Mouse (Mus musculus): Measurements from ENCODE around the gene Mfsd6. TPM values are rescaled to one million over a fixed set of nuclear protein-coding genes. Genes with fewer than 3 reads are reported as not detected.

The Mfsd6 gene
- polyA plus RNA-seq, 1 experiment from 2014 or later = 4.1 TPM

- H3K9me3 ChIP-seq = no peaks in the 10 kb centered on the region
- no peak overlapping the region for H3K4me3 ChIP-seq
- no peaks in the 10 kb centered on the region for H3K36me3 ChIP-seq
- no peaks in the 10 kb centered on the region for H3K4me1 ChIP-seq (replicated peaks)
- WGBS = 94% methylated on average over 8 of the region's 8 CpGs
- no peaks in the 10 kb centered on the region for H3K27me3 ChIP-seq (ENCODE audit: insufficient read depth, poor library complexity, severe bottlenecking)
- no peak overlapping the region for H3K27ac ChIP-seq
- DNase-seq (ENCODE audit: low spot score) = no peak
Observed at GRCm38 (mm10) chr1:52687636-52688035, 39.6 kb downstream of the Mfsd6 start.

GRCm38 (mm10) chr1:52683550-52683949 lies 43.7 kb downstream of the Mfsd6 start:
- no peaks in the 10 kb centered on the region for H3K27me3 ChIP-seq (ENCODE audit: insufficient read depth, poor library complexity, severe bottlenecking)
- no peak overlapping the region for H3K27ac ChIP-seq
- H3K4me1 ChIP-seq (replicated peaks) = no peaks in the 10 kb centered on the region
- WGBS = 76% methylated on average over 4 of the region's 4 CpGs
- H3K9me3 ChIP-seq = no peaks in the 10 kb centered on the region
- no peak for DNase-seq (ENCODE audit: low spot score)
- no peaks in the 10 kb centered on the region for H3K36me3 ChIP-seq
- no peak overlapping the region for H3K4me3 ChIP-seq

DNA sequence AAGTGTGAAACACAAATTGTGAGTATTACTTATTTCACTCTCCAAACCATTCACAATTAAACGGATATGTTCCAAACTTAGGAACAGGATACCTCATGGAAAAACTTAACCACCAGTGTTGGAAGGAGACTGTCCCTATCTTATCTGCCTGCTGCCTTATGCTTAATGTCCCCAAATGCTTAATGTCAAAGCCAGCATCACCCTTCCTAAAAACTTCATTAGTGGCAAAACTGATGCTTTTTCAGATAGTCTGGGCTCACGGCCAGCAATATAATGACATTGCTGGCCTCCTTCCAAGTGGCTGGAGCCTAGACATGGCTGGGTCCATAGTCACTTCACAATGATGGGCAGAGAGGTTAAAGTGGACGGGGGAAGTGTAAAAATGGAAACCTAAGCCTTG lies 50.6 kb downstream of the Mfsd6 start:
- no peak for DNase-seq (ENCODE audit: low spot score)
- no peaks in the 10 kb centered on the region for H3K27me3 ChIP-seq (ENCODE audit: insufficient read depth, poor library complexity, severe bottlenecking)
- WGBS = 81% methylated on average over 3 of the region's 3 CpGs
- no peaks in the 10 kb centered on the region for H3K4me1 ChIP-seq (replicated peaks)
- H3K9me3 ChIP-seq = no peaks in the 10 kb centered on the region
- no peak overlapping the region for H3K4me3 ChIP-seq
- no peak overlapping the region for H3K27ac ChIP-seq
- H3K36me3 ChIP-seq = no peaks in the 10 kb centered on the region

DNA sequence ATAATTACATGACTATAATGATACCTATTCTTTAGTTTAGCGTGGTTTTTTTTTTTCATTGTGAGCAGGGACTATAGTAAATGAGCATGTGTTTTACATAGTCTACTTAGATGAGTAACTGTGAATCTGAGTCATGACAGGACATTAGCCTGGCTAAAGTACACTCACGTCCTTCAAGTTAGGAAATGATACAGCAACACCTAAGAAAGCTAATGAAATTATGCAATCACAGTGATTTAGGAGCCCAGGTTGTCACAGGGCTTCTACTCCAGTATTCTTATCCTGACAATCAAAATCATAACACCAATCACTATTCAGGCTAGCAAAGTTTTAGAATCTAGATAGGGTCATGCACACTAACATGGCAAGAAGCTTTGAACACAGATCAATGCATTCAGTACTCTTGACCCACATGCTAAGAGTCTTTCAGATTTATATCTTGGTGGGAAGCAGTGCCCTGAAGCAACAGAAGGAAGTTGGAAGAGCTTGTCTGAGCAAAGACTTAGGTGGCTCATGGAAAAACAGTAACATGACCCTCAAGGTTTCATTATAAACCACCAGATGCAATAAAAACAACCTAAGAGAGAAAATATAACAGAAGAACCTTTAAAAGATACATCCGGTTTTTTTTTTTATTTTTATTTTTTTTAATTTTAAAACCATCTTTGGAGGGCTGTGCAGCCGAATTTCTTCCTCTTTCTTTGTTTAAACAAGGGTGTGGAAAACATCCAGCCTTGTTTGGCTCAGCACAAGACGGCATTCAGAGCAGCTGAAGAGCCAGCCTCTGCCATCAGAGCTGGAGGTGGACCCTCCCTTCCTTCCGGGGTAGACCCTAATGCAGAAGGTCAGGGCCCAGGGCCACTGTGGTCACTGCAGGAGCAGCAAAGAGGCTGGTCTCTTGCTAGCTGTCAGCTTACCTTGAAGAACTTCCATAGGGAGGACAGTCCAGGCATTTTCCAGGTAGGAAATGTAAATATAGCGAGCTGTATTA lies 51.4 kb downstream of the Mfsd6 start:
- H3K9me3 ChIP-seq = no peaks in the 10 kb centered on the region
- H3K36me3 ChIP-seq = no peaks in the 10 kb centered on the region
- no peak overlapping the region for H3K4me3 ChIP-seq
- DNase-seq (ENCODE audit: low spot score) = no peak
- no peaks in the 10 kb centered on the region for H3K27me3 ChIP-seq (ENCODE audit: insufficient read depth, poor library complexity, severe bottlenecking)
- H3K4me1 ChIP-seq (replicated peaks) = no peaks in the 10 kb centered on the region
- no peak overlapping the region for H3K27ac ChIP-seq
- WGBS = 77% methylated on average over 7 of the region's 7 CpGs

- H3K36me3 ChIP-seq = no peaks in the 10 kb centered on the region
- WGBS = 89% methylated on average over 1 of the region's 1 CpGs
- no peak for DNase-seq (ENCODE audit: low spot score)
- no peak overlapping the region for H3K4me3 ChIP-seq
- 0 out of 2 replicates have a peak, but pooled peaks cover 6% of the 10 kb centered on the region for H3K4me1 ChIP-seq (replicated peaks)
- H3K9me3 ChIP-seq = no peaks in the 10 kb centered on the region
- H3K27me3 ChIP-seq (ENCODE audit: insufficient read depth, poor library complexity, severe bottlenecking) = no peaks in the 10 kb centered on the region
- no peak overlapping the region for H3K27ac ChIP-seq
Observed at GRCm38 (mm10) chr1:52669931-52670330, 57.3 kb downstream of the Mfsd6 start.

DNA sequence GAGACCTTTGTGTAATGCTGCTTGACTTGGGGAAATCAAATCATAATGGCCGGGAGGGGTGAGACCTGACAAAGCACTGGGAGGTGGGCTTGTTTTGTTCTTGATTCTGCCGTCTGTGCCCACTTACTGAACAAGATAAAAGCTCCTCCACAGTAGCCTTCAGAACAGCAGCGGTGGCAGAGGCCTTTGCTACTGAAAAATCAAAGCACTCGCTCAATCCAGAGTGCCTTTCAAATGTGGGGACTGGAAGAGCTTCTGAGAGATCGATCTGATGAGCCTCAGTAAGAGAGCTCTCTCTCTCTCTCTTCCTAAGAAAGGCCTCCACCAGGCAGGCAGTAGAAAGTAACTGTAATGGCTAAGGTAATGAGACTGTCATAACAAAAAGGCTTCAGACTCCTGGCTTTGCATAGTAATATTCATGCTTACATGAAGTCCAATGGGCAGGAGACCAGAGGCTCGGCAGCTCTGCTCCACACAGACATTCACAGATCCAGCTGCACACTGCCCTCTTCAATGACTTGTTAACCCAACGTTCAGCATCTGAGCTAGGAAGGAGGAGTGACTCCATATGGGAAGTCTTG lies 58.4 kb downstream of the Mfsd6 start:
- Histone ChIP-seq H3K27ac (no peak overlapping the region), H3K4me1 (replicated peaks) (0 out of 2 replicates have a peak, but pooled peaks cover 6% of the 10 kb centered on the region), H3K4me3 (no peak overlapping the region), H3K27me3 (ENCODE audit: insufficient read depth, poor library complexity, severe bottlenecking) (no peaks in the 10 kb centered on the region), H3K36me3 (no peaks in the 10 kb centered on the region), H3K9me3 (no peaks in the 10 kb centered on the region)
- no peak for DNase-seq (ENCODE audit: low spot score)
- 34% methylated on average over 7 of the region's 7 CpGs for WGBS

DNA sequence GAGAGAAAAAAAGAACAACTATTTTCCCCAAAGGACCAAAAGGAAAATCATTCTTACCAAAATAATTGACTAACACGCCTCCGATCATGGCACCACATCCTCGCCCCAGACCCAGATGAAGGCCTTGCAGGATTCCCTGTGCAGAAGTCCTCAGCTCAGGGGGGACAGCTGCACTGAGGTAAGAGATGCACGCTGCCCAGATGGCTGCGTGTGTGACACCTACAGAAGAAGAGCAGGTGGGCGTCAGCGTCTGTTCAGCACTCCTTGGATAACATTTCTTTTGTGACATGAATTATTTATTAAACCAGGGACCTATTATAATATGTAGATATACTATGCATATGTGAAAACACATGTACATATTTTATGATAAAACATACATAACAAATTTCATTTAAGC lies 64.0 kb downstream of the Mfsd6 start:
- no peaks in the 10 kb centered on the region for H3K9me3 ChIP-seq
- no peaks in the 10 kb centered on the region for H3K27me3 ChIP-seq (ENCODE audit: insufficient read depth, poor library complexity, severe bottlenecking)
- H3K36me3 ChIP-seq = no peaks in the 10 kb centered on the region
- H3K4me1 ChIP-seq (replicated peaks) = no peaks in the 10 kb centered on the region
- no peak for DNase-seq (ENCODE audit: low spot score)
- H3K4me3 ChIP-seq = no peak overlapping the region
- 94% methylated on average over 7 of the region's 7 CpGs for WGBS
- no peak overlapping the region for H3K27ac ChIP-seq

- WGBS = 85% methylated on average over 12 of the region's 12 CpGs
- Histone ChIP-seq H3K27me3 (ENCODE audit: insufficient read depth, poor library complexity, severe bottlenecking) (no peaks in the 10 kb centered on the region), H3K4me3 (no peak overlapping the region), H3K36me3 (no peaks in the 10 kb centered on the region), H3K9me3 (no peaks in the 10 kb centered on the region), H3K4me1 (replicated peaks) (no peaks in the 10 kb centered on the region), H3K27ac (no peak overlapping the region)
- DNase-seq (ENCODE audit: low spot score) = no peak
Observed at GRCm38 (mm10) chr1:52660765-52661164, 66.5 kb downstream of the Mfsd6 start.

GRCm38 (mm10) chr1:52660278-52660677 lies 67.0 kb downstream of the Mfsd6 start:
- 89% methylated on average over 2 of the region's 2 CpGs for WGBS
- no peaks in the 10 kb centered on the region for H3K36me3 ChIP-seq
- no peak overlapping the region for H3K27ac ChIP-seq
- H3K4me1 ChIP-seq (replicated peaks) = no peaks in the 10 kb centered on the region
- H3K9me3 ChIP-seq = no peaks in the 10 kb centered on the region
- no peak for DNase-seq (ENCODE audit: low spot score)
- no peaks in the 10 kb centered on the region for H3K27me3 ChIP-seq (ENCODE audit: insufficient read depth, poor library complexity, severe bottlenecking)
- no peak overlapping the region for H3K4me3 ChIP-seq

- DNase-seq (ENCODE audit: low spot score) = no peak
- no peak overlapping the region for H3K27ac ChIP-seq
- no peaks in the 10 kb centered on the region for H3K27me3 ChIP-seq (ENCODE audit: insufficient read depth, poor library complexity, severe bottlenecking)
- 86% methylated on average over 7 of the region's 7 CpGs for WGBS
- H3K4me1 ChIP-seq (replicated peaks) = no peaks in the 10 kb centered on the region
- H3K9me3 ChIP-seq = no peaks in the 10 kb centered on the region
- no peak overlapping the region for H3K4me3 ChIP-seq
- H3K36me3 ChIP-seq = 0 out of 2 replicates have a peak, but pooled peaks cover 2% of the 10 kb centered on the region
Observed at GRCm38 (mm10) chr1:52658160-52658559, 69.1 kb downstream of the Mfsd6 start.

GRCm38 (mm10) chr1:52655153-52655552 lies 72.1 kb downstream of the Mfsd6 start:
- Histone ChIP-seq H3K4me1 (replicated peaks) (no peaks in the 10 kb centered on the region), H3K27ac (no peak overlapping the region), H3K4me3 (no peak overlapping the region), H3K36me3 (peaks cover 27% of the 10 kb centered on the region), H3K27me3 (ENCODE audit: insufficient read depth, poor library complexity, severe bottlenecking) (no peaks in the 10 kb centered on the region), H3K9me3 (no peaks in the 10 kb centered on the region)
- 90% methylated on average over 4 of the region's 4 CpGs for WGBS
- DNase-seq (ENCODE audit: low spot score) = no peak

GRCm38 (mm10) chr1:52653366-52653765 lies 73.9 kb downstream of the Mfsd6 start:
- Histone ChIP-seq H3K36me3 (peaks cover 42% of the 10 kb centered on the region), H3K9me3 (no peaks in the 10 kb centered on the region), H3K27me3 (ENCODE audit: insufficient read depth, poor library complexity, severe bottlenecking) (no peaks in the 10 kb centered on the region), H3K4me1 (replicated peaks) (no peaks in the 10 kb centered on the region), H3K4me3 (no peak overlapping the region), H3K27ac (no peak overlapping the region)
- 85% methylated on average over 1 of the region's 1 CpGs for whole genome bisulfite sequencing
- DNase-seq (ENCODE audit: low spot score) = no peak

DNA sequence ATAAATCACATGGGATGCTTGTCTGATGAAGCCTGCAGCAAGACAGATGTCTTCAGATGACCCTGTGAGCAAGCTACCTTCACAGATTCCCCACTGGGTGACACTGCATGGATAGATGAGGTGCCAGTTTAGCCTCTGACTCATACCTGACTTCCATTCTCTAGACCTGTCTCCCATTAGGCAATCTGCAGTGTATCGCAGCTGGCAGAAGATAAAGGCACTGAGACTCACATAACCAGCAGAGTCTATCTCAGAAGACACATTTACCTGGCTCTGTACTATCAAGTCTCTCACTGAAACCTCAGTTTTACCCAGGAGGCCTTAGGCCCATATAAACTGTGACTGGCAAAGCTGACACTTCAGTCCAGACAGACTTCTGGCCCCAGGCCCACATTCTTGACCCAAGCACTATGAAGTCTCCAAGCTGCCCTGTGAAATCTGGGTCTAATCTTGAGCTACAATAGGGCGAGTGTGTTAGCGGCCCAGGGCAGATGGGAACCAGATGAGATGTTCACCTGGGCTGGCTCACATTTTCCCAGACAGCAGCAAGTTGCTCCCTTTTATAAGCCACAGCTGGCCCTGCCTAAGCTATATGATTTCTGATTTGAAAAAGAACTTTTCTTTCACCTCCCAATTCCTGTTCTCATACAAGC lies 74.5 kb downstream of the Mfsd6 start:
- H3K4me3 ChIP-seq = no peak overlapping the region
- H3K27me3 ChIP-seq (ENCODE audit: insufficient read depth, poor library complexity, severe bottlenecking) = no peaks in the 10 kb centered on the region
- H3K9me3 ChIP-seq = no peaks in the 10 kb centered on the region
- no peaks in the 10 kb centered on the region for H3K4me1 ChIP-seq (replicated peaks)
- no peak overlapping the region for H3K27ac ChIP-seq
- peaks cover 42% of the 10 kb centered on the region for H3K36me3 ChIP-seq
- peak; percentile 27 for DNase-seq (ENCODE audit: low spot score)
- WGBS = 81% methylated on average over 3 of the region's 3 CpGs

Data from hindbrain, embryonic 10.5 days (tissue).